Mouse (Mus musculus): Measurements from ENCODE around the gene Vamp4.
"Not testable (repeated sequence)": the region's sequence is repeated elsewhere in the genome, so short reads cannot be mapped to it uniquely, and the experiment has no call there.

The Vamp4 gene

DNA sequence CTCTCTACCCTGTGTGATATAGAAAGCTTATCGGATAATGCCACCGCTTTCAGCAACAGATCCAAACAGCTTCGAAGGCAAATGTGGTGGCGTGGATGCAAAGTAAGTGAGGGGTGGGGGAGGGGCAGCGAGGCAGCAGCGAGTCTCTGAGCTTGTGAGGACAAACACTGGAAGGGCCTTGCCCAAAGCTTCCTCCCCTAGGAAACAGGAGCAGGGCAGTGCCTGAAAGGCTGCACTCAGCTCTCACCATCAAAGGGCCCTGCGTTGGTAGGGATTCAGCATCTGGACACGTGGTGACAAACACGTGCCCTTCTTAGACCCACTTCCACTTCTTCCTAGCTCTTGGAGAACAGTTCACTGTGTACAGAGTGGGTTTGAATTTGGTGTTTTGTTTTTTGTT is 19.1 kb downstream of the Vamp4 start:
- DNase-seq (ENCODE audit: low spot score) = peak; percentile 8

GRCm38 (mm10) chr1:162590415-162590997 is 20.2 kb downstream of the Vamp4 start:
- no peak for DNase-seq (ENCODE audit: low spot score)

DNA sequence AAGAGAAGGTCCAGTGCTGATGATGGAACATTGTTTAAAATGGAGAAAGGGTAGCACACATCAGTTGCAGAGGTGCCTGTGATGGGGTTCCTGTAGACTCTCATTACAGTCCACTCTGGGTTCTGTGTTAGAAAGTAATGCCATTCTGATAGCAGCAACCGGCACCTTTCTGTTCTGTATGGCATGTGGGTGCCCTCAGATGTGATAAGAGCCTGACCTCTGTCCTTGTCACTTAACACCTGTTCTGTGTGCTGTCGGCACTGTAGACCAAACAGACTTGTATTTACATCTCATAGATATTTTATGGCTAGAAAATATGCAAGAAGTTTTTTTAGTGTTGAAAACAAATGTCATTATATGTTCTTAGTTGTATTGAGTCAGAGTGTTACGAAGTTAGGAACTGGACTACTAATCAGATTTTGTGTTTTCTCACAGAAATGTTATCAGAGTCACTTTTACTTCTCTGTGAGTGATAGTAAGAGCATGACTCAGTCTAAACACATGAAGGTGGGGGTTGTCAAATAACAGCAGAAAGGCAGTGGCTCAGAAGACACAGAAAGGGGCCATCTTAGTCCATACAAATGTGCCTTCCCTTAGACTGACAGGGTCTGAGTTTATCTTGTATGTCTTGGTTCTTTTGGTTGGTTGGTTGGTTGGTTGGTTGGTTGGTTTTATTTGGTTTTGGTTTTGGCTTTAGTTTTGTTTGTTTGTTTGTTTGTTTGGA is 27.2 kb downstream of the Vamp4 start:
- DNase-seq (ENCODE audit: low spot score) = no peak

DNA sequence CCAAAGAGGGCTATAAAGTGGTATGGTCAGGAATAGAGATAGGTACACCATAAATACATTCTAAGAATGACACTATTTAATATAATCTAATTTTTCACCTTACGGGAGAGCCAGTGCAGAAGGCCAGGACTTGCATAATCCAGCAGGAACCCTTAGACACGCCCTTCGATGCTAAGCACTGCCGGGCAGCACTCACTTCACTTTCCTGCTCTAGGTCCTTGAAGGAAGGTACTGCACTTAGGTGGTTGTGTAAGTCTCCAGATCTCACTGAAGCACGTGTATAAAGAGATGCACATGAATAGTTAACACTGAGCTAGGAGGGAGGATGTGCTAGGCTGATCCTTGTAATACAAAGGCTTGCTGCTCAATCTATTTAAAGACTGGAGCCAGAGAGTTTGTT is 29.3 kb downstream of the Vamp4 start:
- no peak for DNase-seq (ENCODE audit: low spot score)

DNA sequence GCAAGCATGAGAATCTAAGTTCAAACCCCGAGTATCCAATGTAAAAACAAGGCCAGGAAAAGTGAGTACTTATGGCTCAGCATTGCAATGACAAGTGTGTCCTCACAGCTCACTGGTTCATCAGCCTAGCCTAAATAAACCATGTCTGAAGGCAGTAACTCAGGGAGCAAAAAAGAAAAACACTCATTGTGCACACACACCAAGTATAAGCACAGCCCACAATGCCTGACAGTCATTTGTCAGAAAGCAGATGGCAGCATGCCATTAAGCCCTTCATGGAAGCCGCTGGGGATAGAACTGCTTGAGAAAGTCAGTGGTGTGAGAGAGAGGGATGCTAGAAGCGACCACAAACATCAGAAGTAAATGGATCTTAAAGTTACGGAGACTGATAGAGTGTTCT is 31.0 kb downstream of the Vamp4 start:
- DNase-seq (ENCODE audit: low spot score) = no peak

DNA sequence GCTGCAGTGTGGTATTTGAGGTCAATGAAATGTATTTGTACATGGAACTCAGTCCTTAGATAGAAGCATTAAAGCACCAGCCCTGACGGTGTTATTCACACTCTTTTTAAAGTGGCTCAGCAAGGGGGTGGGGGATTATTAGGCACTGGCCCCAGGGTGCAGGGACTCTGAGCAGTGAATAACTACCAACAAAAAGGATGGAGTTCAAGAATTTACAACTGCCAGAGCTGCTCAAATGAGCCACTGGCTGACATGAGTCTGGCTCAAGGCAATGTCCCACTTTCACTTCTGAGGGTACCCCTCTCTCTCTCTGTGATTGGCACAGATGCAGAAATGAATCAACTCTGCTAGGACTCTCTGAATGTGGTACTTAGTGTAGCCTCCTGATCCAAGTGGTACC is 37.8 kb downstream of the Vamp4 start:
- DNase-seq (ENCODE audit: low spot score) = no peak

GRCm38 (mm10) chr1:162609633-162610250 is 39.4 kb downstream of the Vamp4 start:
- no peak for DNase-seq (ENCODE audit: low spot score)

GRCm38 (mm10) chr1:162611191-162611590 is 40.9 kb downstream of the Vamp4 start:
- DNase-seq (ENCODE audit: low spot score) = no peak

GRCm38 (mm10) chr1:162615511-162615910 is 45.2 kb downstream of the Vamp4 start:
- peak; percentile 28 for DNase-seq (ENCODE audit: low spot score)

GRCm38 (mm10) chr1:162620487-162620886 is 50.2 kb downstream of the Vamp4 start:
- DNase-seq (ENCODE audit: low spot score) = no peak

- no peak for DNase-seq (ENCODE audit: low spot score)
Measured at GRCm38 (mm10) chr1:162623895-162624294, 53.6 kb downstream of the Vamp4 start.

- no peak for DNase-seq (ENCODE audit: low spot score)
Measured at GRCm38 (mm10) chr1:162625229-162625628, 54.9 kb downstream of the Vamp4 start.

DNA sequence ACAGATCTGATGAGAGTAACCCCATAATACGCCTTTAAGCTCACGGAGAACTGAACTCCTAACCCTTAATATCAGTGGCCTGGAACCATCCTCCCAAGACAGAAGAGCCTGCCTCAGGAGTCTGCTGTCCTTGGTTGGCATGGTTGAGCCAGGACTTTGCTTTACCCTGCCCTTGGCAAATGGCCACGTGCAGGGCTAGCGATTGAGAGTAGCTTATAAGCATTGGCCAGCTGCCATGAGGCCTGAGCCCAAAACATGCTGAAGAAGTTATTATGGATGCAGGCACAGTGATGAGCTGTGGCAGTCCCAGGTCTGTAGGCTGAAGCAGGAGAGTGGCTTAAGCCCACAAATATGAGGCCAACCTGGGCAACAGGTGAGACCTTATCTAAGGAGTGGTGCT is 57.5 kb downstream of the Vamp4 start:
- DNase-seq (ENCODE audit: low spot score) = not testable (repeated sequence)

- not testable (repeated sequence) for DNase-seq (ENCODE audit: low spot score)
Measured at GRCm38 (mm10) chr1:162628326-162628725, 58.0 kb downstream of the Vamp4 start.

DNA sequence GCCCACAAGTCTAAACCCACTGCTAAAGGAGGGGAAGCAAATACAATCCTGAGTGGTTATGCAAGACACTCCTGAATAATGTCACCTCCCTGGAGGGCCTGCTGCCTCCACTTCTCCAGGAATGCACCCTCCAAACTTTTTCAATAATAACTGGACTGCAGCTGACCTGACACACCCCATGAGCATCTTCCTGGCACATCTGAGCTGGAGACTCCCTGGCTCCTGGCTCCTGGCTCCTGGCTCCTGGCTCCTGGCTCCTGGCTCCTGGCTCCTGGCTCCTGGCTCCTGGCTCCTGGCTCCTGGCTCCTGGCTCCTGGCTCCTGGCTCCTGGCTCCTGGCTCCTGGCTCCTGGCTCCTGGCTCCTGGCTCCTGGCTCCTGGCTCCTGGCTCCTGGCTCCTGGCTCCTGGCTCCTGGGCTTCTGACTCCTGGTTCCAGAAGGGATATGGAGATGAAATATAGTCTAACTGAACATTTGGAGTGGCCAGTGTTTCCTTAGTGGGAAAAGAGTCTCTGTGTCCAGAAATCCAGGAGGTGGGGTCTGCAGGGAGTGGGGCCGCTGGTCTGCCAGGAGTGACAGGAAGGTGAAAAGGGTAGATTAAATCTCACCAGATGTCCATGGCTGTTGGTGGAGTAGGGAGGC is 65.1 kb downstream of the Vamp4 start:
- DNase-seq (ENCODE audit: low spot score) = not testable (repeated sequence)

DNA sequence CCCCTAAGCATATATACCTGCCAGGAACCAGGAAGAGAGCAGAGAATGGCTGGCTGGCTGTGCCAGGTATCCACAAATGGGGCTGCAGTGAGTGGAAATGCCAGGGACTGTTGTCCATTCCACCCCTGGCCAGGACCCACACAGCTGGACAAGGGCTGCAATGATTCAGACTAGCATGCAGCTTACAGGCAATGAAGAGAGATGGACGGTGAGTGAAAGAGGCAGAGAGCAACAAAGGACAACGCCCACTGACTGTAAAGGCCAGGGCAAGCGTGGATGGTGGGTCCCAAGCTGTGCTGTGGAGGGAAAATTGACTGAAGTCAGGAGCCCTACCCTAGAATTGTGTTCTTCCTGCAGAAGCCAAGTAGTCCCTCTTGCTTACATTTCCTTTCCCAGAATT is 66.2 kb downstream of the Vamp4 start:
- DNase-seq (ENCODE audit: low spot score) = no peak

DNA sequence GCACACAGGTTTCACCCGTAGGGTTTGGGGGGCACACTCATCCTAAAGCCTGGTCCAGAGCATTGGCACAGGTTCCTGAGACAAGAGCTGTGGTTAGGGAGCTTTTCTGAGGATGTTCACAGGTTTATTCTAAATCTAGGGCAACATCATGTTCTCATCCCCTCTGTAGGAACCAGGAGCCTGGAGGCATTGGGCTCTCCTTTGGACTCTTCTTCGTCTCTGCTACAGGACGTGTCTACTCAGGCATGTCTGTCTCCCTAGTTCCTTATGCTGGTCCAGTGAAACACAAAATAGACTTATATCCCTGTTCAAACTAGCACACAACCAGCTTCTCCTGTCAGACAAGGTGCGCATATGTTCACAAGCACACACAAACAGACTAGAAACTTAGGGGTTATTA is 68.2 kb downstream of the Vamp4 start:
- DNase-seq (ENCODE audit: low spot score) = no peak

DNA sequence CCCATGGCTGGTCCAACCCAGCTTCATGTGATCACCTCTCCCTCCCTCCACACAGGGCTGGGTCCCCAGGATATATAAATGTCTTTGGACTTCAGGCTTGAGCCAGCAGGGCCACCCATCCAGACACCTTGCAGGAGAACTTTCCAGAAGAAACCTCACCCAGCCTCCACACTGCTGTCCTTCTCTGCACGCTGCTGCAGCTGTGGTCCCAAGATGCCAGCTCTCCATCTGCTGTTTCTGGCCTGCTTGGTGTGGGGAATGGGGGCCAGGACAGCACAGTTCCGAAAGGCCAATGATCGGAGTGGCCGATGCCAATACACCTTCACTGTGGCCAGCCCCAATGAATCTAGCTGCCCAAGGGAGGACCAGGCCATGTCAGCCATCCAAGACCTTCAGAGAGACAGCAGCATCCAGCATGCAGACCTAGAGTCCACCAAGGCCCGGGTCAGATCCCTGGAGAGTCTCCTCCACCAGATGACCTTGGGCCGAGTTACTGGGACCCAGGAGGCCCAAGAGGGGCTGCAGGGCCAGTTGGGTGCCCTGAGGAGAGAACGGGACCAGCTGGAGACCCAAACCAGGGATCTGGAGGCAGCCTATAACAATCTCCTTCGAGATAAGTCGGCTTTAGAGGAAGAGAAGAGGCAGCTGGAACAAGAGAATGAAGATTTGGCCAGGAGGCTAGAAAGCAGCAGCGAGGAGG is 68.9 kb downstream of the Vamp4 start, which contains the start of gene Myoc:
TSS of gene Myoc (plus strand) at position 105 of the 700 bp plus-strand sequence.
- no peak for DNase-seq (ENCODE audit: low spot score)

- no peak for DNase-seq (ENCODE audit: low spot score)
Measured at GRCm38 (mm10) chr1:162639861-162640260, 69.5 kb downstream of the Vamp4 start.

GRCm38 (mm10) chr1:162642591-162642990 is 72.3 kb downstream of the Vamp4 start:
- no peak for DNase-seq (ENCODE audit: low spot score)

- DNase-seq (ENCODE audit: low spot score) = no peak
Measured at GRCm38 (mm10) chr1:162643752-162644151, 73.4 kb downstream of the Vamp4 start.

DNA sequence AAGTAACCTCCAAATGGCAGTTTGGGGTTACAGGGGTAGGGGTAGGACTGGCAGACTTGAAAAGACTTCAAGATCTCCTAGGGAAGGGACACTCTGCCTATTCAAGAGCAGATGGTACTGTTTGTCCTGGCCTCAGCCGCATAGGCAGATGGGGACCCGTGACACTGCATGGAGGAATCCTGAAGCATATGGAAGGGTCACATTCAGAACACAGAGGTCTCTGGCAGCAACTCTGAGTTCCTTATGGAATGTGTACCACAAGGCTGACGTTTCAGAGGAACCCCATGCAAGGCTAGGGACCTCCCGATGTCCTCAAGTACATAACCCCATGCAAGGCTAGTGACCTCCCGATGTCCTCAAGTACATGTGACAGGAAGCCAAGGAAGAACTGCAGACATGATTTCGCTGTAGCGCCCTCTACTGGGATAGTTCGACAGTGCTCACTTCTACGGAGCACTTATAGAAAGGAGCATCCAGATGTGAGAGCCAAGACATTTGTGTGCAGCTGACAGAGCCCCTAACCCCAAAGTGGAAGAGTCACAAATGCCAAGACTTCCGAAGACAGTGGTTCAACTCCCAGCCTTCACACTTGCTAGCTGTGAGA is 75.9 kb downstream of the Vamp4 start:
- no peak for DNase-seq (ENCODE audit: low spot score)

Data from left cerebral cortex, adult 11 months (tissue).